Mouse (Mus musculus) thymus, postnatal 4 days (tissue): ENCODE data around the gene Nrde2.
"Not testable (repeated sequence)": the region's sequence is repeated elsewhere in the genome, so short reads cannot be mapped to it uniquely, and the experiment has no call there.

ENCODE experiments used
- DNase-seq: peaks from one replicate; pipeline ENCODE4 v3.0.0; 2021

Gene Nrde2

DNA sequence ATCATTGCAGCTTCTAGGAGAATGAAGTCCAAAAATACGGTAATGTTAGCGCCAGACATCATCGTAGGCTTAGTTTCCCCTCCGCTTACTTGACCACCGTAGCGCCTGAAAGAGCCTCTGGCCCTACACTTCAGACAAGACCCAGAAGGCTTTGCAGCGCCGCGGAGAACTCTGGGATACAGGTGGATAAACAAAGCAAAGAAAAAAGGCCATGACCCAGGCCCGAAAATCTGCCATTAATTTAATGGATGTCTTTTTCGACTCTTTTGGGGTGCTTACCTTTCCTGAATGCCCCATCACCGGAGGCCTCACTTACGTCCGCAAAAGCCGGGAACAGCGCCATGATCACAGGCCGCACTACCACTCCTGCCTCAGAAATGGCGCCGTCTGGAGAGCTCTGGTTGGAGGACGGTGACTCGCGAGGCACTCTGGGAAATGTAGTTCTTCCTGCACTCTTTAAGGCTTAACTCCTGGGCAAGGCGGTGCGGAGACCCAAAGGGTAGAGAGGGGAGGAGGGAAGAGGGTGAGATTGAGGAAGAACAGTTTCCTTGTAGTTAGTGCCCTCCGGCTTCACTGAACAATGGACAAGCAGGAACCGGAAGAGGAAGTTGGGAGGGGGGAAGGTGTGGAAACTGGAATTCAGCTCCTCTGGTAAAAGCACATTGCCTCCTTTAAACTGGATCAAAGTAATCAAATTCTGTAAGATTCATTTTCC is at the start of gene Nrde2:
Nrde2 (minus strand) TSS at position 393 of the 715 bp plus-strand sequence.
- peak; percentile 89 for DNase-seq

GRCm38 (mm10) chr12:100206926-100207325 is 47.5 kb upstream of the Nrde2 start:
- no peak for DNase-seq

- DNase-seq = no peak
Measured at GRCm38 (mm10) chr12:100206521-100206920, 47.1 kb upstream of the Nrde2 start.

DNA sequence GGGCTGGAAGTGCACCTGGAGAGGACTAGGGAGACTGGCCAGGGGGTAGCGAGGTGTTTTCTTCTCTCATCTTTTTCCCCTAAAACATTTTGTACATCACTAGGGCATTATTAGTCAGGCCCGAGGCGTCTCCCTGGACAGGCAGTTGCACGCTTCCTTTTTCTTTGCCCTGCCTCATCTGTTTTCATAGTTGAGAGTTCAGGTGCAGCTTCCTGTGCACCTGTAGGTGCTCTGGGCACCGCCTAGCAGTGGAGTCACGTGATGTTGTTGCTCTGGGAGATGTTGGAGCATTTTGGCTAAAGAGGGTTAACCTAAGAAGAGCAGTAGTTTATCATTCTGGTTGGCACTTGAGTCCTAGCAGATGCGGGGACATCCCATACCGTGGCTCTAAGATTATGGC is 45.7 kb upstream of the Nrde2 start:
- DNase-seq = no peak

DNA sequence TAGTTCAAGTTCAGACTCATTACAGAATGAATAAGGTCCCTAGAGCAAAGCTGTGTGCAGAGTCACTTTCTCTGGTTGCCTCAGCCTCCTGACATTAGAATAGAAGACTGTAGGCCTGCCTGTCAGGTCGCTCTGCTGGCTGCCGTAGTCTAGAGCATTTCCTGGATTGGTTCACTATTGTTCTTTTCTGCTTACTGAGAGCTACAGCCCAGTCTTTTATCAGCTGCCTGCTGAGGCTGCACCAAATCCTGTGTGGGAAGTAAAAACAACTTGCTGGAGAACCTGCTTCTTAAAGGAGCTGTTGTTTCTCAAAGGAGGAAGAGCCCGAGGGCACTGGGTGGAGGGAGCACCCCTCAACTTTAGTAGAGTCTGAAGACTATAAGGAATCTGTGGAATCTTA is 44.3 kb upstream of the Nrde2 start:
- no peak for DNase-seq

DNA sequence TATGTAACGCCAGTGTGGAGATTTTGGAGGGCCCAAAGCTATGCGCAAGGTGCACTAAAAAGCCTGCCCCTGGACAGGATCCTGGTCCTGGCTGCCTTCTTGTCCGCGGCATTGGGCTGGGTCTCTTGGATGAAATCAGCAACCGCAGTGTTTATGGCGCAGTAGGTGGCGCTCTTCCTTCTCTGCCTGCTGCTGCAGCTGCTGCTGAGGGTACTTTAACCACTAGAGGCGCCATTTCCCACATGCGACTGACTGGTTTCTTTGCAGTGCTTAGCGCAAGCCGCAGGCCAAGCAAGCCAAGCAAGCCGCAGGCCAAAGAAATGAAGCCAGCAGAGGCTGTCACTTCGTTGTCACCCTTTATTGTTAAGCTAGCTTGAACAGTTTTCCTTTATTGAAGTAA is 42.4 kb upstream of the Nrde2 start:
- peak; percentile 92 for DNase-seq

- no peak for DNase-seq
Measured at GRCm38 (mm10) chr12:100201363-100201711, 41.9 kb upstream of the Nrde2 start.

DNA sequence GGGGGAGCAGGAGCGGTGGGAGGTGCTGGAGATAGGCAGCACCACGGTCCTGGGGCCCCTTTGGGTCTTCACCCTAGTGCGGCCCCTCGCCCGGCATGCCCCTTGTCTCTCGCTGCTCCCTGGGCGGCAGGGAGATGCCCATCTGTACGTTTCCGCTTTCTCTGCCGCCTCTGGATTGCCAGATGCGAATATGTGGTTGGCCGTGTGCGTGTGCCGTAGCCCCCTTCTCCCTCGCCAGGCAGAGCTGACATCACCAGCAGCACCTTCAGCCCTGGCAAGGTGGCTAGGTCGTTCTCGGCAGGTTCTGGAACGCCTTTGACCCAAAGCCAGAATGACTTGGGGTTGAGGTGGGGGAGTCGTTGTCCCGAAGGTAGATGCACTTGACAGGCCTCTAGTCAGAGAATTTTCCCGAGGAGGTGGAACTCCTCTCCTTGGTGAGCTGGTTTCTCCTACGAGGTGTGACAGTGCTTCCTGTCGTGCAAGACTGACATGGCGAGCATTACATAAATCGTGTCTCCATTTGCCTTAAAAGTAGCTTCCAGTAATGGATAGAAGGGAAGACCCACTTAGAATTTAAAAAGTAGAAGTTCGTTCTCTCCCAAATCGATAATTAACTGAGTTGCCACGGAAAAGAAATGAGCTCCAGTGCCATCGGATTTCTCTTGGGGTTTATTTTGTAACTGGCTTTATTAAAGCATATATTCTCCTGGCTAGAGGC is 41.4 kb upstream of the Nrde2 start:
- DNase-seq = no peak

DNA sequence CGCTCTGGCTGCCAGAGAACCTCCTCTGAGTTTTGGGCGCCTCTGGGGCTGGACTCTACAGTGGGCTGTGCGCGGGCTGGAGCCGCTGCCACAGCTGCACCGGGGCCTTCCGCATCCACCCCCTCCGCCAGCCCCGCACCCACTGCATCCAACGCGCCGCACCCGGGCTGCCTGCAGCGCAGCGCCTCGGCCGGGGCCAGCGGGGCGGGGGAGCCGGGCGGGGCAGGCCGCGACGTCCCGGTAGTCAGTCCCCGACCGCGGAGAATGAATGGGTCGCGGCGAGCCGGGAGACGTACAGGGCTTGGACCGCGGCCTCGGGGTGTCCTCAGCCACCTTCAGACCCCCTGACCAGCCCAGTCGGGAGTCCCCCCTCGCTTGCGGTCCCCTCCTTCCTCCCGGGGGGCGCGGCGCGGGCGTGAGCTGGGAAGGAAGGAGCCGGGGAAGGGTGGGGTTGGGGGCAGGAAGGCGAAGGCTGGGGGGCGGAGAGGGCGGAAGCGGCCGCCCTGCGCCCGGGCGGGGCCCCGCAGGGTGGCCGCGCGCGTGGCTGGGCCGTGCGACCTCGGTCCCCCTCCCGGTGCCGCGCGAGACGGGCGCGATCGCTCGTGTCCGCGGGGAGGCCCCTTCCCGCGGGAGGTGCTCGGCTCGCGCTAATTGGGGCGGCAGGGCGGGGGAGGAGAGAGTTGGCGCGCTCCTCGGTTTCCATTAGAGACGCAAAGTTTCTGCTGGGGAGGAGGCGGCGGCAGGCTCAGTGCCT is 40.6 kb upstream of the Nrde2 start:
- peak; percentile 79 for DNase-seq

DNA sequence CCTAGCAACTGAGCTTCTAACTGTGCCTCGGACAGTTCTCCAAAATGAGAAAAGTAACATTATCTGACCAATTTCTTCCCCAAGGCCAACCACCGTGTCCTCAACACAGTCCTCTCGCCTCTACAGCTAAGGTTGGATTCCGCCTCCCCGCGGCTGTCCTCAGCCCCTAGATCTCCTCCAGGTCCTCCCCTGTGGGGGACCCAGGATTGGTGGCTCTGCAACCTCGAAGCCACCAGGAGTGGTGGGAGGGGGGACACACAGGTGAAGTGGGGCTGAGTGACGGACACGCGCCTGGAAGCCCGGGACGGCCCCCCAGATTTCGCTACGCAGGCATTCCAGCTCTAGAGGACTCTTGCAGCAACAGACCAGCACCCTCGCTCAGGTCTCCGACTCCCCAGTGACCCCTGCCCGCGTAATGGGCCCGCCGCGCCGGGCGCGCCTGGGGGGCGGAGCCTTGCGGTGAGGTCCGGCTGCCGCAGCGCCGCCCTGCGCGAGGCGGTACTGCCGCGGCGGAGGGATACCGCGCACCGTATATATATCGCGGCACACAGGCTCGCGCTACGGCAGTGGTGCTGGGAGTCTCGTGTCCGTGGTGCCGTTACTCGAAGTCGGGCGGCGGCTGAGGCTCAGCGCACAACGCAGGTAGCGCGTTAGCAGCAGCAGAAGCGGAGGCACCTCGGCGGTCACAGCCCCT is 39.7 kb upstream of the Nrde2 start, which contains the start of gene Calm1:
Calm1 (plus strand) TSS at position 469 of the 694 bp plus-strand sequence.
- peak; percentile 98 for DNase-seq

GRCm38 (mm10) chr12:100196786-100197185 is 37.3 kb upstream of the Nrde2 start:
- no peak for DNase-seq

GRCm38 (mm10) chr12:100194181-100194580 is 34.7 kb upstream of the Nrde2 start:
- no peak for DNase-seq

DNA sequence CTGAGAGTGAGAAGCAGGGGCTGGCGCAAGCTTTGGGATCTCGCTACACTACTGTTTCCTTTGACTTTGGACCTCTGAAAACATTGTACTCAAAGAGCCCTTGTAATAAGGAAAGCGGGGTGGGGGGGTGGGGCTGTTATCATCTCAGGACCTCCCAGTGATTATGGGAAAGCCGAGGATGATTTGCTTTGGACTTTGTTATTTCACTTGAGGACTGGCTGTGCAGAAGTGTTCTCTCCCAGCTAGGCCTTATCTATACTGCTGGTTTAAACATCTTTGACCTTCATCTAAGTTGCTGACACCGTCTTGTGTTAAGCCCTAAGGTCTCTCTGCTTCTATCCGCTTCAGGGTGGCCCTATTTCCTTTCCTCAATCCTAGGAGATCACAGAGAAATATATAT is 31.3 kb upstream of the Nrde2 start:
- DNase-seq = no peak

DNA sequence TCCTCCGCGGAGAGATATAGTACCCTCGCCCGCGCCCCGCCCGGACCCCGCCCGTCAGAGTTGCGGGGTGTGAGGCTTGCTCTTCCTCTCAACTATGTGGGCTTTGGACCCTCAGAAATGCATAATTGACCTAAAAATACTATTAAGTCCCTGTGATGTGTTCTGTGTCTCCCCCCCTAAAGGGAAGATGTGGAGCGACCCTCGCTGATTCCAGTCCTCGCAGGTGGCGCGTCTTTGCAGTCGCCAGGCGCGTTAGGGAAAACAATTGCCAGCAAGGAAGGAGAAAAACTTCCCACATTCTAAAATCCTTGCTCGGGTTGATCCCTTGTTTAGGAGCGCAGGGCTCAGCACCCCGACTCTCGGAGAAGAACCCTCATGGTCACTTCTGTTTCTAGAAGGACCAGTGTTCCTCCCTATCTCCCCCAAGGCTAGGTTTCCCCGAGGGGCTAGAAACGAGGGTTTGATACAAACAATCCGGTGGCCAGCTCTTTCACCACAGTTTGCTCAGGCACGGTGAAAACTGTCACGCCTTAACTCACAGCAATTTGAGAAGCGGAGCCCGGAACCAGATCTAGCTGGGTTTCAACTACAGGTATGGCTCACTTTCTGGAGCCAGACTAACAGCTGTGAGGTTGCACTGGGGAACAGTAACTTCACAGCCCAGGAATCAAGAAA is 28.4 kb upstream of the Nrde2 start:
- DNase-seq = peak; percentile 54

- DNase-seq = peak; percentile 97
Measured at GRCm38 (mm10) chr12:100187013-100187755, 27.7 kb upstream of the Nrde2 start.

DNA sequence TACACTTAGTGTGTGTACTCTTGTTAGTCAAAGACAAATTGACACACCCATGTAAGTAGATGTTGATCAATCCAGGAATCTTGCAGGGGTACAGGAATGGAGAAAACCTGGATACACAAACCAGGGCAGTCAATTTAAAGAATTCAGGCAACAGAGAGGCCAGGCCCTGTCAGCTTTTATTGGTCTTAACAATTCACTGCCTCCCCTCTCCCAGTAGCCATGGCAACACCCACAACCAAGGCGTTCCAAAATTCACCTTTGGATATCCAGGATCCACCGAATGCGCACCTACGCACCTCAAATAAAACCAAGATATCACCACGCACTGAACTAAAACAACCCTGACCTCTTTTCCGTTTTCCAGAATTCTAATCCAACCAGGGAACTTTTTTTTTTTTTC is 26.9 kb upstream of the Nrde2 start:
- no peak for DNase-seq

- no peak for DNase-seq
Measured at GRCm38 (mm10) chr12:100185897-100186296, 26.4 kb upstream of the Nrde2 start.

DNA sequence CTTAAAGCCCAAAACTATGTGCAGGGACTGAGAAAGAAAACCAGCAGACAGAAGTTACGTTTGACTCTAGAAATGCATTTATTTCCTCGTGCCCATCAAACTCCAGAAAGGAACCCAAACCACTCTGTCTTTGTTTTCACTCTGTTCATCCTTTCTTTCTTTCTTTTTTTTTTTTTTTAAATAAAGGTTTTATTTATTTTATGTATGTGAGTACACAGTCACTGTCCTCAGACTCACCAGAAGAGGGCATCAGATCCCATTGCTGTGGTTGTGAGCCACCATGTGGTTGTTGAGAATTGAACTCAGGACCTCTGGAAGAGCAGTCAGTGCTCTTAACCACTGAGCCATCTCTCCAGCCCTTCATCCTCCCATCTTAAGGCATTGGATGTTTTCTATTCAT is 25.5 kb upstream of the Nrde2 start:
- DNase-seq = not testable (repeated sequence)

DNA sequence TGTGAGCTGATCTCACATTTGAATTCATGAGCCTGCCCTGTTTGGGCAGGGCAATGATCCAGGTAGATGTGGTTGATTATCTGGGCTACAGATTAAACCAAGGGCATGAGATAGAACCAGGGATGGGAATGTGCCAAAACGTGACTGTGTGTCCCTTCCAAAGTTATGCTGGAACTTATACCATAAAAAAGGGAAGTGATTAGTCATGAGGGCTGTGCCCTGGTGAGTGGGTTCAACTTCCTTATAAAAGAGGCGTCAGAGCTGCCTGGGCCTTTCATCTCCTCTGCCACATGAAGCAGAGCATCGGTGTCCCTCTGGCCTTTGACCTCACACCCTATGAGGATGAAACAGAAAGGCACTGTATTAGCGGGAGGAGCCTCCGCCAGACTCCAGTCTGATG is 24.5 kb upstream of the Nrde2 start:
- DNase-seq = no peak

- DNase-seq = peak; percentile 37
Measured at GRCm38 (mm10) chr12:100182676-100183075, 23.2 kb upstream of the Nrde2 start.

DNA sequence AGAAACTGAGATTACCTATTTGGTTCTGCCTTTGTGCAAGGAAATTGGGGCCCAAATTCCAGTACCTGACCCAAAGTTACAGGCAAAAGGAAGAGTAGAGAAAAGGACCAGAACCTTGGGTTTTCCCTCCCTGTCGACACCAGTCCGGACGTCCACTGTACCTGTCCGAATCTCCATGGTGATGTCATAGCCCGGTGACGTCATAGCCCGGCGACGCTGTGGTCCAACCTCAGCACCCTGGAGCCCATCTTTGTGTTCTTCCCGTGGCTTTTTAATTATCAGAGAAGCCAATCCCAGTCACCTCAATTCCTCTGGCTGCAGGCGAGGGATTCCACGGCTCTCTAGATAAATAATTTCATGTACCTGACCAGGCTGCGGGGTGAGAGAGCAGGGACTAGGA is 21.3 kb upstream of the Nrde2 start:
- no peak for DNase-seq

DNA sequence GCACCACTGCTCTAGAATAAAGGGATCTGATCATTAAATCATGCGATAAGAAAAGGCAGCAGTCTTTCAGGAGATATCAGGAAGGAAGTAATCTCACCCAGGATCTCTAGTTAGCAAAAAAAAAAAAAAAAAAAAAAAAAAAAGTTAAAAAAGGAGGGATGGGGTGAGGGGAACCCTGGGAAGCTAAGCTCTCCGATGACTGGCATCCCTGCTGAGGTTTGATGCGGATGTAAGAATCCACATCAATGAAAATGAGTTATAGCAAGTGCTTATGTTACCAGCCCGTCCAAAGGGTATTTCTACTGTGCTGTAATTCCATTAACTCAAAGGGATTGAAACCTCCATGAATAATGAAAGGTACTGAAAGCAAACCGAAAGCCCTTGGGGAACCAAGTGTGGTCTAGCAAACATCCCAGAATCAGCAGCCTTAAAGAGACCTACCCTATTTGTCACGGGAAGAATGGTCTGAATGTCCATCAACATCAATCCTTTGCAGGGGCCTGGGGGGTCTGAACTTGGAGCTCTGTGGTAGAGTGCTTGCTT is 19.5 kb upstream of the Nrde2 start:
- DNase-seq = no peak
